Mouse (Mus musculus) limb, embryonic 10.5 days (tissue): ENCODE results near the gene Adipoq. TPM values are rescaled to one million over a fixed set of nuclear protein-coding genes. Genes with fewer than 3 reads are reported as not detected.
A peak's percentile ranks its signal among the peaks of the same experiment; 100 is the strongest.
"Not testable (repeated sequence)": the region's sequence is repeated elsewhere in the genome, so short reads cannot be mapped to it uniquely, and the experiment has no call there.

Source experiments
- DNase-seq: peaks from one replicate; pipeline ENCODE4 v3.0.0-alpha.2; 2017; ENCODE audit warnings: low spot score
- H3K27ac ChIP-seq: fragments of 300-500 bp; sonication (generic); 2 replicates; pipeline ENCODE4 v1.5.1; 2016; ENCODE audit warnings: mild to moderate bottlenecking
- H3K27me3 ChIP-seq: fragments of 300-500 bp; sonication (generic); 2 replicates; pipeline ENCODE4 v1.6.1; 2016; ENCODE audit warnings: low read depth, mild to moderate bottlenecking; ENCODE audit not compliant: poor library complexity, severe bottlenecking
- H3K36me3 ChIP-seq: fragments of 300-500 bp; sonication (generic); 2 replicates; pipeline ENCODE4 v1.6.1; 2016; ENCODE audit warnings: mild to moderate bottlenecking, moderate library complexity
- H3K4me1 ChIP-seq: fragments of 300-500 bp; sonication (generic); 2 replicates; pipeline ENCODE4 v1.6.1; 2016
- H3K4me3 ChIP-seq: fragments of 300-500 bp; sonication (generic); 2 replicates; pipeline ENCODE4 v1.5.1; 2016; ENCODE audit warnings: mild to moderate bottlenecking, moderate library complexity
- H3K9me3 ChIP-seq: fragments of 300-500 bp; sonication (generic); replicated peaks from 2 replicates; pipeline ENCODE4 v1.6.1; 2016; ENCODE audit warnings: mild to moderate bottlenecking
- WGBS: fragments of 180-500 bp; shearing (Covaris S2); methylation state at CpG from one replicate; pipeline ENCODE4 v1.1.7; 2016; 5-methylcytosine and 5-hydroxymethylcytosine counted together
- polyA plus RNA-seq: library from polyadenylated mRNA; unstranded; fragments of >200 nt; fragmentation: Nextera tagmentation; extraction: Ambion mirVana; gene quantifications from 2 replicates; pipeline ENCODE4 v1.2.1, GENCODE M21; 2016

Gene Adipoq
- not detected in 2 replicates for polyA plus RNA-seq

DNA sequence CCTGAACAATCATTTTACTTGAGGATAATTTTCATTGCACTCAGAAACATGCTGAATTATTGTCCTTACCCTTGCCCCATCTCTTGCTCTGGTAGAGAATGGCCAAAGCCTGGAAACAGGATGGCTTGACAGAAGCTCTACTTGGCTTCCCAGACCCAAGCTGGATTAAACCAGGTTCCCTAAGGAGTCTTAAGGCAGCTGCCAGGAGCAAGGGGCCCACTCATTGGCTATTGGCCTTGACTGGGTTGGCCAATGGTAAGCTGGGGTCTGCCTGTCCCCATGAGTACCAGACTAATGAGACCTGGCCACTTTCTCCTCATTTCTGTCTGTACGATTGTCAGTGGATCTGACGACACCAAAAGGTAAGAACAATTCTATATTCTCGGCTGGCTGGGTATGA lies at the start of gene Adipoq:
Adipoq (plus strand) TSS at position 257 of the 400 bp plus-strand sequence.
- Histone ChIP-seq H3K4me3 (no peak within 1 kb of the TSS), H3K9me3 (no peaks in the 10 kb centered on the region), H3K36me3 (no peaks in the 10 kb centered on the region), H3K27ac (no peak within 1 kb of the TSS), H3K27me3 (no peaks in the 10 kb centered on the region), H3K4me1 (no peaks in the 10 kb centered on the region)
- no peak for DNase-seq
- 97% methylated on average over 3 of the region's 3 CpGs for WGBS

- not testable (repeated sequence) for H3K27ac ChIP-seq, H3K36me3 ChIP-seq, H3K27me3 ChIP-seq, H3K9me3 ChIP-seq, DNase-seq, H3K4me3 ChIP-seq
- 96% methylated on average over 1 of the region's 1 CpGs for WGBS
- peaks cover 17% of the 10 kb centered on the region for H3K4me1 ChIP-seq
These were observed 49.5 kb upstream of the Adipoq start for GRCm38 (mm10) chr16:23096886-23097285.

GRCm38 (mm10) chr16:23097290-23098104 lies 48.8 kb upstream of the Adipoq start:
- H3K4me1 ChIP-seq: peaks cover 20% of the 10 kb centered on the region
- not testable (repeated sequence) for H3K27ac ChIP-seq, H3K9me3 ChIP-seq, DNase-seq, H3K27me3 ChIP-seq, H3K36me3 ChIP-seq, H3K4me3 ChIP-seq
- 91% methylated on average over 8 of the region's 8 CpGs for WGBS

DNA sequence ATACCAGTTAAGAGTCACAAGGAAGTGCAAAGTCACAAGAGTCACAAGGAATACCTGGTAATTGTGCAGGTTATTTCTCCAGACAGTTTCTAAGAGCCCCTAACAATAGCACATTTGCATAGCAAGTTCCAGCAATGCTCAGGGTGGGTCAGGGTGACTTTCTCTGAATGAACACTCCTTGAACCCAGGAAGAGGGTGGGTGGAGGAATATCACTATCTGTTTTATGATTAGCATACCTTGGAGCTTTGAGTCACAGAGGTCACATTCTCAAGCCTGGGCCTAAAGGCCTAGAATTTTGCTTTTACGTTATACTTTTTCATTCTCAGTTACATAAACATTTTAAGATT lies 48.3 kb upstream of the Adipoq start:
- WGBS: 96% methylated on average over 1 of the region's 1 CpGs
- H3K4me3 ChIP-seq, H3K27ac ChIP-seq, H3K27me3 ChIP-seq, H3K9me3 ChIP-seq, DNase-seq, H3K36me3 ChIP-seq: not testable (repeated sequence)
- peaks cover 25% of the 10 kb centered on the region for H3K4me1 ChIP-seq

DNA sequence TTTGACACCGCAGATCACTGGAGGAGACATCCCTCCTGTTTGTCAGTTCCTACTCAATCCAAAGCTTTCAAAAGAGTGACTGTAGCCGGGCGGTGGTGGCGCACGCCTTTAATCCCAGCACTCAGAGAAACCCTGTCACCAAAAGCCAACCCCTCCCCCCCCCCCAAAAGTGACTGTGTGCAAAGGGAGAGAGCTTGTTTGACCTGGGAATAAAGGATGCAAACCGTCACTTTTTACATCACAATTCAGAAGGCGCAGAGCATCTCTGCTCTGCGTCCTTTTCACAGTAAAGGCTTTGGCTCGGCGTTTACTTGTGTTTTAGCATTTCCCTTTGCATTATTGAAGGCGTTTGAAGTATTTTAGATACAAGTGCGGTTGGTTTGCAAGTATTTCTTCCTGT lies 46.7 kb upstream of the Adipoq start:
- Histone ChIP-seq H3K36me3 (no peaks in the 10 kb centered on the region), H3K27ac (peak overlapping the region; percentile 80), H3K4me1 (peaks cover 25% of the 10 kb centered on the region), H3K4me3 (peak overlapping the region; percentile 49), H3K27me3 (no peaks in the 10 kb centered on the region), H3K9me3 (no peaks in the 10 kb centered on the region)
- WGBS: 12% methylated on average over 12 of the region's 12 CpGs
- peak; percentile 39 for DNase-seq

- peak; percentile 73 for DNase-seq
- H3K4me3 ChIP-seq: peak overlapping the region; percentile 49
- 2% methylated on average over 9 of the region's 9 CpGs for WGBS
- no peaks in the 10 kb centered on the region for H3K36me3 ChIP-seq
- peaks cover 25% of the 10 kb centered on the region for H3K4me1 ChIP-seq
- H3K27me3 ChIP-seq: no peaks in the 10 kb centered on the region
- H3K27ac ChIP-seq: peak overlapping the region; percentile 80
- no peaks in the 10 kb centered on the region for H3K9me3 ChIP-seq
These were observed 46.2 kb upstream of the Adipoq start for GRCm38 (mm10) chr16:23100099-23100575.

- H3K27ac ChIP-seq: peak overlapping the region; percentile 80
- WGBS: 6% methylated on average over 10 of the region's 10 CpGs
These were observed 45.7 kb upstream of the Adipoq start for GRCm38 (mm10) chr16:23100613-23101012.

DNA sequence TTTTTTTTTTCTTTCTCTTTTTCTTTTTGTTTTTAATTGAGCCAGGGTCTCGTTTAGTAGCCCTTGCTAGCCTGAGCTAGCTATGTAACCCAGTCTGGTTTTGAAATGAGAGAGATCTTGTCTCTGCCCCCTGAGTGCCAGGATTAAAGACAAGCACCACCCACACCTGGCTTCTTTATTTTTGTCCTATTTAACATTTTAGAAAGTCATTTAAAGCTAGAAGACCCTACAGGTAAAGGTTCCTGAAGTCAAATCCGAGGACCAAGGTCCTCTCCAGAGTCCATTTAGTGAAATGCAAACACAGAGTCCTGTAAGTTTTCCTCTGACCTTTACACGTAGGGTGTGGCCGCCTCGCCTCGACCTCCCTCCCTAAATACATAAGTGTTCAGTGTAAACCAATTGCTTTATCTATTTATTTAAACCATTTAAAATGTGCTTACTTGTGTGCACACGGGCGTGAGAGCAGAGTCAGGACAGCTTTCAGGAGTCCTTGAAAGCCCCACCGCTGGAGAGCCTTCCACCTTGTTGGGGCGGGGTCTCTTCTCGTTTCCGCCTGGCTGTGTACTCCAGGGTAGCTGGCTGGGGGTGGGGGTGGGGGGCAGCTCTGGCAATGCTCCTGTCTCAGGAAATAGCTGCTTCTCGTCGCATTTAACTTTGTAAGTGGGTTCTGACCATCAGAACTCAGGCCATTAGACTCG lies 43.8 kb upstream of the Adipoq start:
- Histone ChIP-seq H3K9me3 (no peaks in the 10 kb centered on the region), H3K36me3 (no peaks in the 10 kb centered on the region), H3K27me3 (no peaks in the 10 kb centered on the region), H3K4me1 (peaks cover 25% of the 10 kb centered on the region), H3K27ac (peak overlapping the region; percentile 81), H3K4me3 (peak overlapping the region; percentile 55)
- 11% methylated on average over 15 of the region's 15 CpGs for WGBS
- DNase-seq: peak; percentile 51

More at GRCm38 (mm10) chr16:23100613-23101012, 45.7 kb upstream of the Adipoq start:
- Histone ChIP-seq H3K4me3 (peak overlapping the region; percentile 49), H3K36me3 (no peaks in the 10 kb centered on the region), H3K27me3 (no peaks in the 10 kb centered on the region), H3K4me1 (peaks cover 25% of the 10 kb centered on the region), H3K9me3 (no peaks in the 10 kb centered on the region)
- DNase-seq: peak; percentile 44

GRCm38 (mm10) chr16:23103038-23103745 lies 43.1 kb upstream of the Adipoq start:
- peak overlapping the region; percentile 81 for H3K27ac ChIP-seq
- WGBS: 45% methylated on average over 17 of the region's 17 CpGs
- DNase-seq: no peak

GRCm38 (mm10) chr16:23103841-23104240 lies 42.5 kb upstream of the Adipoq start:
- H3K4me3 ChIP-seq: no peak overlapping the region
- 67% methylated on average over 2 of the region's 2 CpGs for WGBS
- H3K9me3 ChIP-seq: no peaks in the 10 kb centered on the region
- peaks cover 25% of the 10 kb centered on the region for H3K4me1 ChIP-seq
- peaks cover 8% of the 10 kb centered on the region for H3K36me3 ChIP-seq
- no peaks in the 10 kb centered on the region for H3K27me3 ChIP-seq
- DNase-seq: no peak
- H3K27ac ChIP-seq: no peak overlapping the region

More at GRCm38 (mm10) chr16:23103038-23103745, 43.1 kb upstream of the Adipoq start:
- Histone ChIP-seq H3K36me3 (peaks cover 1% of the 10 kb centered on the region), H3K9me3 (no peaks in the 10 kb centered on the region), H3K4me1 (peaks cover 25% of the 10 kb centered on the region), H3K4me3 (peak overlapping the region; percentile 55), H3K27me3 (no peaks in the 10 kb centered on the region)

GRCm38 (mm10) chr16:23106121-23106520 lies 40.2 kb upstream of the Adipoq start:
- WGBS: 75% methylated on average over 7 of the region's 7 CpGs

GRCm38 (mm10) chr16:23107231-23107942 lies 38.9 kb upstream of the Adipoq start, which contains the start of gene Eif4a2:
Gene Eif4a2, plus strand, starts transcription at chr16:23107444.
- peak; percentile 91 for DNase-seq

More at GRCm38 (mm10) chr16:23106121-23106520, 40.2 kb upstream of the Adipoq start:
- Histone ChIP-seq H3K27me3 (no peaks in the 10 kb centered on the region), H3K4me1 (peaks cover 22% of the 10 kb centered on the region), H3K27ac (no peak overlapping the region), H3K4me3 (no peak overlapping the region), H3K36me3 (peaks cover 31% of the 10 kb centered on the region), H3K9me3 (no peaks in the 10 kb centered on the region)
- DNase-seq: no peak

More at GRCm38 (mm10) chr16:23107231-23107942, 38.9 kb upstream of the Adipoq start, which contains the start of gene Eif4a2:
- H3K27me3 ChIP-seq: no peaks in the 10 kb centered on the region
- H3K4me1 ChIP-seq: peaks cover 21% of the 10 kb centered on the region
- peak within 1 kb of the TSS; percentile 99 for H3K27ac ChIP-seq
- peaks cover 43% of the 10 kb centered on the region for H3K36me3 ChIP-seq
- peak within 1 kb of the TSS; percentile 96 for H3K4me3 ChIP-seq
- under 1% methylated on average over 71 of the region's 71 CpGs for WGBS
- H3K9me3 ChIP-seq: no peaks in the 10 kb centered on the region
